Mouse (Mus musculus) urinary bladder, postnatal 25 days (tissue): ENCODE measurements around the gene Zfp786.
A peak's percentile ranks its signal among the peaks of the same experiment; 100 is the strongest.

ENCODE experiments used
- DNase-seq: peaks from one replicate; pipeline ENCODE4 v3.0.0; 2022; ENCODE audit warnings: low spot score

The Zfp786 gene

GRCm38 (mm10) chr6:47821236-47821635 is 9.4 kb downstream of the Zfp786 start:
- no peak for DNase-seq

DNA sequence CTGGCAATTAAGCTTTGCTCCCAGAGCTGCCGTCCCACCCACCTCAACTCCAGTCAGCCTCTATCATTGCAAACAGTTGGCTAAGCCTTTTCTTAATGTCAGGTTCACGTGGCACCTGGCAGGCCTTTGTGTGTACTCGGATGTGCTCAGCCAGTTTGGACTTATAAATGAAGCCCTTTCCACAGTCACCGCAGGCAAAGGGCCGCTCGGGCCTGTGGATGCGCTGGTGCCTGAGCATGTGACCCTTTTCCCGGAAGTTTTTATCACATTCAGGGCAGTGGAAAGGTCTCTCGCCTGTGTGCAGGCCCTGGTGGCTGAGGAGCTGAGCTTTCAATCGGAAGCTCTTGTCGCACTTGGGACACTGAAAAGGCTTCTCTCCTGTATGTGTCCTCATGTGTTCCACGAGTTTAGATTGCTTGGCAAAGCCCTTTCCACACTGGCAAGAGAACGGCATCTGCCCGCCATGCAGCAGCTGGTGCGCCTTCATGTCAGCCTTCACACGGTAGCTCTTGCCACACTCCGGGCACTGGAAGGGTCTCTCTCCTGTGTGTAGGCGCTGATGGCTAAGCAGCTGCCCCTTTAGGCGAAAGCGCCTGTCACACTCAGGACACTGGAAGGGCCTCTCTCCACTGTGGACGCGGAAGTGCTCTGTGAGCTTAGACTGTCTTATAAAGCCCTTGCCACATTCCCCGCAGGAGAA is 10.9 kb downstream of the Zfp786 start:
- no peak for DNase-seq

DNA sequence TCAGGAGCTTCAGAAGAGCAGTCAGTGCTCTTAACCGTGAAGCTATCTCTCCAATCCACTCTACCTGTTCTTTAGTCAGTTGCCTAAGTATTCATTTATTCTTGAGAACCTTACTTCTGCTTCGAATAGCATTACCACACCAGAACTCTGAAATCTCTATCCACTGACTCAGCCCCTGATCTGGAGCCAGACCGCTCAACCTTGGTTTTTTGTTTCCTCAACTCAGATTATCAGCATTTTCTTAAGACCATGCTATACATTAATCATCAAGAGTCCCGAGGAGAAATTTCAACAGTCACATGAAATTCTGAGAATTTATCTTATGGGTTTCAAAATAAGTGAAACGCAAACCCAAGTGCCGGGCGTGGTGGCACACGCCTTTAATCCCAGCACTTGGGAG is 11.9 kb downstream of the Zfp786 start:
- DNase-seq: no peak

DNA sequence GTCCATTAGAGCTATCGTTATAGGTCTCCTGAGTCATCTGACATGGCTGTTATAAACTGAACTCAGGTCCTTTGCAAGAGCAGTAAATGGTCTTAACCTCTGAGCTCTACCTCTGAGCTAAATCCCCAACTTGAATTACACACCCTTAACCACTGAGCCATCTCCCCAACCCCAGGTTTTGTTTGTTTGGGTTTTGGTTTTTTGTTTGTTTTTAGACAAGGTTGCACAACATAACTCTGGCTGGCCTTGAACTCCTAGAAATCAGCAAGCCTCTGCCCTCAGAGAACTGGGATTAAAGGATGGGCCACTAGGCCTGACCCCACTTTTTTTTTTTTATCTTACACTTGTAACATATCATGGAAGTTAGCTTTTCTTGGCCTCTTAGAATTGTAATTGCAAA is 14.5 kb downstream of the Zfp786 start:
- no peak for DNase-seq

DNA sequence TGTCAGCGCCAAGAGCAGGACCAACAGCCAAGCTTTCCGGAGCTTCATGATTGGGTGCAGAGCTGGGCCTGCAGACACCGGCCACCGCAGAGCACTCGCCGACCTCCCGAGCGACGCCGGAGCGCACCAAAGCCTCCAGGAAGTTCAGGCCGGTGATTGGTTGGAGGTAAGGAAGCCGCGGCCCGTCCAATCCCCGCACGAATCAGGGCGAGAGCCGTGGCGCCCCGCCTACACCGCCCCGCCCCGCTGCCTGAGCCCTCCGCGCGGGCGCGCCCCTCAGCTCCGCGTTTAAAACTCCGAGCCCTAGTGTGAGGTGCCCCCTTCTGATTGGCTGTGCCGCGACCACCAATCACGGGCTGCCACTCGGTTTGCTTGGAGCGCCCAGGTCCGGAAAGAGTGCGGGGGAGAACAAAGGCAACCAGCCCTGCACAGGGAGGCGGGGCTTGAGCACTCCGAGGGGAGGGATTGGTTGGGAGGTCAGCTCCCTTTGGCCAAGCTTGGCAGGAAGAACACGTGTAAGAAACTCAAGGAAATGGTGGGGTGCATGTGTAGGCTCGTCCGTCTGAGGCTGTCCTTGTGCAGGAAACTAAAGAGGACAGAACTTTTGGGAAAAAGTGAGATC is 17.3 kb downstream of the Zfp786 start, which contains the start of gene Pdia4:
Gene Pdia4, minus strand, starts transcription at position 174 of the 622 bp plus-strand sequence.
- DNase-seq: peak; percentile 94

GRCm38 (mm10) chr6:47812271-47812915 is 18.3 kb downstream of the Zfp786 start:
- DNase-seq: no peak

- DNase-seq: no peak
Observed at GRCm38 (mm10) chr6:47811324-47811723, 19.3 kb downstream of the Zfp786 start.

DNA sequence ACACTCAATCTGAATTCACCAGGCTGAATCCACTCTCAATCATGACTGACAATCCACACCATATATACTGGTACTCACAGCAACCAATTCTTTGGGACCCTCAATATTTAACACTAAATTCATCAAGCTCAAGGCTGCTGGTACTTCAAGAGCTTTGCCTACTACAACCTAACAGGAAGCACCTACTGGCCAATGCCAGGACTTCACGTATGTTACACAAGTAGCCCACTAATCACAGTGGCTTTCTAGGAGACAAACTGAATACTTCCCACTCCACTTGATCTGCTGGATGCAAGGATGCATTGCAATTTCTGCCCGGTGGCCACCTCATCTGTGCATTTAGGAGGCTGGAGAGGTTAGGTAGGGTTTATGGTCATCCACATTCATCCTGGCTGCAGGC is 20.5 kb downstream of the Zfp786 start:
- DNase-seq: no peak

DNA sequence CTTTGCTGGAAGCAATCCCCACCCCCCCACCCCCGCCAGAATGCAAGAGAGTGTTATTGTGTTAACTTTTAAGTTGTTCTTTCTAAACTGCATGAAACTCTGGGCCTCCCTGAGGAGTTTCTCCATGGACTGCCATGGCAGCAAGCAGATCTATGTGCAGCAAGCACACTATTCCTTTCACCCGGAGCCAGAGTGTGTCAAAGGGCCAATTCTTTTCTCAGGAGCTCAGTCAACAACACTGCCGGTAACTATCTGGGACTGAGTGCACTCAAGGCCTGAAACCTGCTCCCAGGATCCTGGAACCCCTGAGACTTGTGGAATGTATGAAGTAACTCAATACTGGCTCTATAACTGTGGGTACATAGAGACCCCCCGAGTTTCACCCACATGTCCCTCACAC is 21.6 kb downstream of the Zfp786 start:
- no peak for DNase-seq

GRCm38 (mm10) chr6:47808545-47808944 is 22.1 kb downstream of the Zfp786 start:
- DNase-seq: no peak

DNA sequence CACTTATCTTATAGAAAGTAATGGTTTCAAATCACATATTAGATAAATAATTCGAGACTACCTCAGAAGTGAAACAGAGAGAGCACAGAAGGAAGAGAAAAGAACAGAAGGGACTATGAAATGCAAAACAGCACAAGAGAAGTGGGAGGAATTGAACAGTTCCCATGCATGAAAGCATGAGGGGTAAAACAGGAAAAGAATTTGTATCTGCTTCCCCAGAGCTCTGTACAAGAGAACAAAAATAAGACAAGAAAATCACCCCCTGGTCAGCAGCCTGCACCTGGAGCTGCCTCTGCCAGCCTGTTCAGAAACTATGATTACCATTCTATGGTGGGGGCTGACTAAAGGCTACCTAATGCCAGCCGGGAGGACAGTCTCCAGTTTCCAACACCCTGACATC is 23.2 kb downstream of the Zfp786 start:
- no peak for DNase-seq

DNA sequence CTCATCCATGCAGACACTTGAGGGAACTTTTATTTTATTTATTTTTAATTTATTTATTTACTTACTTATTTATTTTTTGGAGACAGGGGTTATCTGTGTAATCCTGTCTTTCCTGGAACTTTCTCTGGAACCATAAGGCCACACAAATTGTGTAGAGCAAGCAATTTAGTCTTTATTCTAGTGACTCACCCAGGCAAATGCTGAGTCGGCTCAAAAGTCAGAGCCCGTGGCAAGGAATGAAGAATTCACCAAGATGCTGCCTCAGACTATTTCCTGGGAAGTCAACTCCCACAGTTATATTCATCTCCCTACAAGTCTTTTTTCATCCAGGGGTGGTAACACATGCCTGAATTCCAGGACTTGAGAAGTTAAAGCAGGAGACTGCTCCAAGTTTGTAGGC is 25.1 kb downstream of the Zfp786 start:
- DNase-seq: no peak

GRCm38 (mm10) chr6:47799079-47799478 is 31.6 kb downstream of the Zfp786 start:
- DNase-seq: peak; percentile 51

DNA sequence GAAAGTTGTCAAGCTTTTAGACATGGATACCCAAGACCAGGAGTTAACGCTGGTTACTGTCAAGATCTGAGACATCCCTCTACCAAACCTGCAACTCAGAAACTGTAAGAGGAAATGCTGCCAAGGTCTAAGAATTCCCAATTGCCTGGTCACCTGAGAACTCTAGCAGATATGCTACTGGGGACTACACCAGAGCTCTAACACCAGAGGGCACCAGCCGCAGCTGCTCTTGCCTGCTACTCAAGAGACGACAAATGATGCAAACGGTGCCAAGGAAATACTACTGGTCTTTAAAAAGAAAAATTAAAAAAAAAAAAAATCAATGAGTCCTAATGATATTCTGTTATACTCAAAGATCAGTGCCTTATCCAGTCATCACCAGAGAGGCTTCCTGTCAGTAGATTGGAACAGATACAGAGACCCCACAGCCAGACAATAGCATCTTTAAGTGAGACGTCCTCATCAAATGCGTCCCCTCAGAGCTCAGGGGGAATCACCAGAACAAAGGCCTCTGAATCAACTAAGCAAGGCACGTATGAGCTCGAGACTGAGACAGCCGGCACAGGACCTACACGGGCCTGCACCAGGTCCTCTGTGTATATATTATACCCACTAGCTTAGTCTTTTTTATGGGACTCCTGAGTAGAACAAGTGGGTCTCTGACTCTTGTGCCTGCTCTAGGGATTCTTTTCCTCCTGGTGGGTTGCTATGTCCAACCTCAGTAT is 36.4 kb downstream of the Zfp786 start:
- no peak for DNase-seq

DNA sequence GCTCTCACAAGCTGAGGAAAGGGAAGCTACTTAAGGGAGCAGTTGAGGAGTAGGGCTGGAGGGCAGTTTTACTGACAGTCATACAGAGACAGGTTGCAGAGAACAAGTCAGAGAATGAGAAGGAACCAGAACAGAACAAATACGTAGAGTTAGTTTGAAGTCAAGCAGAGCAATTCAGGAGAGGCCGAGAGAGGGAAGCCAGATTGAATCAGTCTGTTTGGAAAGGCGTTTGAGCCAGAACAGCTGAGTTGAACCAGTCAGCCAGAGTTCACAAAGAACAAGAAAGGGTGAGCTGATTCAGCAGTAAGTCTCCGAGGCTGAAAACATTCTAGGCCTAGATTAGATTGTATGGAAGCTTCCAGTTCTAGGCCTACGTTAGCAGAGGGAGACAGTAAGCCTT is 37.4 kb downstream of the Zfp786 start:
- DNase-seq: no peak

- DNase-seq: no peak
Observed at GRCm38 (mm10) chr6:47792533-47792932, 38.1 kb downstream of the Zfp786 start.

- DNase-seq: no peak
Observed at GRCm38 (mm10) chr6:47790745-47791144, 39.9 kb downstream of the Zfp786 start.

GRCm38 (mm10) chr6:47788821-47789220 is 41.8 kb downstream of the Zfp786 start:
- DNase-seq: no peak

DNA sequence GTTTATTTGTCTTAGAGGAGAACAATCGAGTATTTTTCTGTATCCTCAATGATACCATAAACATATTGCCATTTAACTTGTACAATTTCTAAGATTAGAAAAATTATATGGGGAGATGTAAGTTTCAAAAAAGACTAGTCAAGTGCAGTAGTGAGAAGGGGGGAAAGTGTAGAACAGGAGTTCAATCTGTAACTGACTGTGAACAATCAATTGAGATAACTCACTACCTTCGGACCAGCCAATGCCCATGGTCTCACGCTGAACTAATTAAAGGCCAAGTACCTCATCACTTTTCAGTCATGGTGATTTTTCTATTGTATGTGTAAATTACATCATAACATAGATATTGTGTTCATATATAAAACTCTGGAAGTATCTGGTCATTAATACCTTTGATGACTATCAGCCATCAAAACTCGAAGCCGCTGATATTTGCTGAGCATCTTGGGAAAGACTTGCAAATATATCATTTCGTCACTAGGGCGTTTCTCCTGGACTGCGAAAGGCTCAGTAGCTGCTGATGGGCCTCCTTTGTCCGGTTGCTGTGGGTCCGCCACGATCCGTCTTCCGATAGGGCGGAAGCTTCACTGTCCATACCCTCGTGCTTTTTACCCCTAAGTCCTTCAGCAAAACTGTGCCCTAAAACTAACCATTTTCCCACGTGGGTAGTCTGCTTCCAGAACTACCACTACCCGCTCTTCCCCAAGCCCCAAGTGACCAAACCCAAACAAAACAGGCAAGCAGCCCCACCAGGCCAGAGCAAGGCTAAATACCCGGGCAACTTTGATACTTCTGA is 42.5 kb downstream of the Zfp786 start:
- DNase-seq: peak; percentile 63

GRCm38 (mm10) chr6:47784707-47785412 is 45.8 kb downstream of the Zfp786 start:
- DNase-seq: no peak
